Mouse (Mus musculus) naive thymus-derived CD4-positive, alpha-beta T cell, adult 2 months (primary cell): ENCODE data around the gene Hspa13.

Source experiments
- DNase-seq: peaks from one replicate; pipeline ENCODE4 v3.0.0-alpha.2; 2011; ENCODE audit warnings: low read depth

Gene Hspa13

DNA sequence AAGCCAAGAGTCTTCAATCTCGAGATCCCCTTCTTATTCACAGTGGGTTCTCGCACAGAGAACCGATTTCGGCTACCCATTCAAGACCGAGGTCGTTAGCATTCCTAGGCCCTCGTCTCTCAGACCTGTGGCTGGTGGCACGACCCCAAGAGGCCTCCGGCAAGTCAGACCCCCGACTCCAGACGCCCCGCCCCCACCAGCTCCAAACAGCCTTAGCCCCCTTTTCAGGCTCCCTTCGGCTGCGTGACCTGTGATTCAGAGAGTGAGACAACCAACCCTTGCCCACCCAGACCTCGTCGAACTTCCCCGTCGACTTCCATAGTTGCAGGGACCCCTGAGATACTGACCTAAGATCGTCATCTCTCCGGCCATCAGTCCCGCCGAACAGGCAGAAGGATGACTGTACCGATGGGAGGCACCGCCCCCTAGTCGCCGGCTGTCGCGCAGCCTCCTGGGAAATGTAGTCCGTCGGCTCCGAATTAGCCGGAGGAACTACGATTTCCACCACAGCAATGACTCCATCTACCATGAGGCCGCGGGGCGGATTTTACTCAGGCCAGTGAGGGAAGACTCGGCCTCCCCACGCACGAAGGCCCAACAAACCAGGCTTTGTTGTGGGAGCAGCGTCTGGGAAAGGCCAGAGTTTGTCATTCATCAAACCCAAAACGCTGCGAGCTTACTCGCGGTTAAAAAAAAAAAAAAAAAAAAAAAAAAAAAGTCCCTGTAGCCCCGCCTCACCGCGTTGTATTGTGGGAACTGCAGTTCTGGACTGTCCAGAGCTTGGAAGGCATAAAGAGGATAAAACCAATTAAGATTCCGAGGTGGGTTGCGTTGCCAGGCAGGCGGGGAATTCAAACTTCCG, at the start of gene Hspa13:
Gene Hspa13 (minus strand): TSS at position 717 of the 862 bp plus-strand sequence.
- peak; percentile 94 for DNase-seq

DNA sequence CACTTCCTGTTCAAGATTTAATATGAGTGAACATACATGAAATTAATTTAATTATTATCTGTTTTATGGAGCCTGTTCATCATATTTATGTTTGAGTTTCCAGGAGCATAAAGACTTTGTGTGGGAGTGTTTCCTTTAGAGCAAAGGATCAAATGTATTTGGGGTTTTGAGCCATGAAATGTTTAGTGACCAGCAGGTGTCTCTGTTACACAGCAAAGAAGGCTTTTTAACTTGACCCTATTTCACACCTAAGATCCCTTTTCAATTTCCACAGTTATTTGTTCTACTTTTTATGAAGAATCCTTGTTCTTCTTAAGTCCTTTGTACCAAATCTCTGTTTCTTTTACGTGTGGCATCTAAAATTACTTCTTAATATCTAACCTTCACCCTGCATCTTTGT, 12.4 kb upstream of the Hspa13 start:
- peak; percentile 60 for DNase-seq

DNA sequence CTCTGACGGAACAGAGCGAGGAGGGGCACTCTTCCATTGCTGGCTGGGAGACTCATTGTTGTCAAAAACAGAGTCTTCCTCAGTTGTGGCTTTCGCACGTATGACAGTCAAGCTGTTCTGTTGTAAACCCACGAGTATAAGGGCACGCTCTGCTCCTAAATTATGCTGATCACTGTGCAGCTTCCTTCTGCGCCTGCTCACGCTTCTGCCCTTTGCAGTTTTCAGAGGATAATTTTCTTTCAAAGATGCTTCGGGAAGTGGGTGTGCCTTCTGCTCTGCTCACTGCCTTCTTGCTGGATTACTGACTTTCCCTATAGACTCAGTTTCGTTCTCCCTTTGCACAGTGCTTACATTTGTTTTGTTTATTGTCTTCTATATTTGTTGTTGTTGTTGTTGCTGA, 6.3 kb upstream of the Hspa13 start:
- DNase-seq = no peak

DNA sequence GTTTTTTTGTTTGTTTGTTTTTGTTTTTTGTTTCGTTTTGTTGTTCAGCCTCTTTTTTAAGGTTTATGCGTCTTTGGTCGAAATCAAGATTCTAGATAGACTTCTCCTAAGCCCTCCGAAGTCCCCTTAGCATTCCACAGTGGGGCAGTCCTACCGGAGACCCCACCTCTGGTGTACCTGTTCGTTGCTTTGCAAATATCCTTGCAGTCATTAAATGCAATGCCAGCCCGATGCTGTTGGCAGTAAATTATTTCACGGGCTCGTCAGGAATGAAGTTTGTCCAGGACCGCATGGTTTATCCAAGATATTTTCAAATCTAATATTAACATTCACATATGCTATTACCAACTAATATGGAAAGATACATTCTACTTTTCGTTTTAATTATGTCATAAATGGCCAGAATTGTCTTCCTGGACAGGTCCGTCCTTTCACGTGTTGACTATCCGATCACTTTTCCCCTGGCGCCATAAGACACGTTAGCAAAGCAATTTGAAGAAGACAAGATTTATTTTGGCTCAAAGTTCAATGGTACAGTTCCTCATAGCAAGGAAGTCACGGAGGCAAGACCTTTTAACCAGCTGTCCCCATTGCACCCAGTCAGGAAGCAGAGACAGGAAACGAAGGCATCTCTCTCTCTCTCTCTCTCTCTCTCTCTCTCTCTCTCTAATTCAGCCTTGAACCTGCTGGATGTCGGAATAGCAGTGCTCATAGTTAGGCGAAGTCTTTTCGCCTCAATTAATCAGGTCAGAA, 522 bp upstream of the Hspa13 start:
- peak; percentile 61 for DNase-seq

DNA sequence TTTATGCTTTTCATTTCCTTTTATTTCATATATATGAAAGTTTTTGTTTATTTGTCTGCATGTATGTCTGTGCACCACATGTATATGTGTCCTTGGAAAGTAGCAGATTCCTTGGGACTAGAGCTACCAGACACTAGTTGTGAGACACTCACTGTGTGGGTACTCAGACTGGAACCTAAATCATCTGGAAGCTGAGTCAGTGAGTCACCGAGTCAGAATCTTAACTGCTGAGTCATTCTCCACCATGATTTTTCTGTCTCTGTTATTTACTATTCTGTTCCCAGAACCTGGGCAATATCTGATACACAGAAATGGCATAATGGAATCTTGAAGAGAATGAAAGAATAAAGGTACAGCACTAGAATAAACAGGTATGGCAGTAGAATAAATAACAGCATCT, 14.0 kb downstream of the Hspa13 start:
- DNase-seq = no peak

DNA sequence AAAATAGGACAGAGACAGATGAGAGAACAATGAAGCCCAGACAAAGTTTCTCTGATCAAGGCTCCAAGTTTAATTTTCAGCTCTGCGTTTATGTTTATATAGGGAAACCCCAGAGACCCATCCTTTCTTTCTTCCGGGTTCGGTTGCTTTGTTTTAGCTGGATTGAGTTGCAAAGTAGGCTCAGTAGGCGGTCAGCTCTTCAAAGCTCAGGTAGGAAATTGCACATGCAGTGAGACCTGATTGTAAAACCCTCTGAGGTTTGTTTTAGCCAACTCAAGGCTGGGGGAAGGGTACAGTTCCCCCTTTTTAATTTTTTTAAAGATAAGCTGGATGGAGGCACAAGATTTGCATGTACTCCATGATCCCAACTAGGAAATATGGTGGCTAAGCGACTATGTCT, 16.8 kb downstream of the Hspa13 start:
- DNase-seq = no peak

DNA sequence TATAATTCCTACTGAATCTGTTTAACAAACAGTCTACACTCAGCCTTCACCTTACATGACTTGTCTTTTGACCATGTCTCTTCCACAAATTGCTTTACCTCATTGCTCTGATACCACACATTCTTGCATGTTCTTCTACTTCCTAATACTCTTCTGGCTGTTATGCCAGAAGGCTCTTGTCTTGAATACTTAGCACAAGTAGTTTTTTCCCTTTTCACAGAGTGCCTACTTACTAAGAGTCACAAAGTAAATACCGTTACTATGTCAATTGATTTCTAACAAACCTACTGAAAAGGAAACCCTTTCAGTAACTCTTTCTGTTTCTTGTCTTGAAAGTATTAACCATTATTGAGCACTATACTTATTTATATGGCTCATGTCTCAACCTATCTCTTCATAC, 18.0 kb downstream of the Hspa13 start:
- DNase-seq = no peak

DNA sequence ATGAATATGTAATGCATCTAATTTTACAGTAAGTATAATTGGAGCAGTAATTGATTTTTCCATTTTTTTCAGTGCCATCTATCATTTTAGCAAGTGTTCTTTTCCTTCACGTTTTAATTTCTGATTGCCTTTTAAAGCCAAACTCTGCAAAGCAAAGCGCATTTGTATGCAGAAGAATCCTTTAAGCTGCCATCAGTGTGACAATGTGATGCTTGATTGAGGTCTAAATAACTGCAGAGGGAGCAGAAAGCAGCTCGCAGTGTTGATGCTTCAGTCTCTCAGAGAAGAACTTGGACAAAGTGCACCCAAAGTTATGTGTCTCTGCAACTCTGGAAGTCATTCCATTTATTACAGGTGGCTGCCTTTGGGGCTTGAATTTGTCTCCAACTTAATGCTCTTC, 22.9 kb downstream of the Hspa13 start:
- DNase-seq = no peak

DNA sequence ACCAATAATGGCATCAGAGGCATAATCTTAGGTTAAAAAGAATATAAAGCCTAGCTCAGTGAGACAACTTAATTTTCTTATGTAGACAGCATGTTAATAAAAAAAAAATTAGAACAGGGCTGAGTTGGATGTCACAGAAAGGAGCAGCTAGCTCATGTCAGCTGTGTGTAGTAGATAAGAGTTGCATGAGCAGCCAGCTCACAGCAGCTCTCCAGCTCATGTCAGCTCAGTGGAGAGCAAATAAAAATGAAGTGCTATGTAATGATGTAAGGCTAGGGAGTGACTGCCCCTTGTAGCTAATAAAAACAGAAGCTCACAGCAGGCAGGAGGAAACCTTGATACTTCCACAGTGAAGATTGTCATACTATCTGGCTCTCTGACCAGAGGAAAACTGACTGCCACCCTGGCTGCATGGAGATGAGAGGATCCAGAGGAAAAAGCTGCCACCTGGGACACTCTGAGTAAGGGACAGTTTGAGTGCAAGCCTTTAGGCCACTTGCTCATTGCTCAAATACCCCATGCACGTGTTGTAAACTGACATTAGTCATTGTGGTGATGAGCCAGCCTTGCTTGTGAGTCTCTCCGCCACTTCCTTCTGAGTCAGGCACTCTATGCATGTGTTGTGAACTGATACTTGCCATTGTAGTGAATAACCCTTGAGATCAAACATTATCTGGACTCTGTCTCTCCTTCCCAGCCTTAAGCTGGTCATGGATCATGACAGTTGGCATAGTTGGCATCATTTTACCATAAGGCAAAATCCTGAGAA, 49.3 kb downstream of the Hspa13 start:
- no peak for DNase-seq

DNA sequence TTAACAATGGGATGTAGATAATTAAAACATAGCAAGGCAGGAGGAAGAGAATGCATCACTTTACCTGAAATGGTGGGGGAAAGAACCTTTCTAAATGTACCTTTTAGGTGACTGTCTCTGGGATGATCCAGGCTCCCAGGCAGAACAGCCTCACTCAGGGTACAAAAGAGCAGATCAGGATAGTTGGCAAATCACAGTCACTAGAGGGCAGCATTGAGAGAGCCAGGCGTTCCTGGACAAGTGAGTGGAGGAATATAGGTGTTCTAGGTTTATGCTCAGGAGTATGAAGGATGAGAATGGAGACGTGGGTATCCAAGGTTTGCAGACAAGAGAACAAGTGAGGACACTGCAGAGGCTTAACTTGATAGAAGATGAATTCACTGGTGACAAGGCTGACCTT, 70.7 kb downstream of the Hspa13 start:
- DNase-seq = peak; percentile 57
